Mouse (Mus musculus) forebrain, embryonic 16.5 days (tissue): ENCODE measurements around the gene Hs3st1. TPM values are rescaled to one million over a fixed set of nuclear protein-coding genes. Genes with fewer than 3 reads are reported as not detected.

Experiments
- ATAC-seq: fragments of 200-750 bp; cut with Nextera tagmentation; 2 replicates; pipeline ENCODE4 v1.8.0; 2017; ENCODE audit warnings: mild to moderate bottlenecking, moderate library complexity
- H3K27ac ChIP-seq: fragments of 300-500 bp; sonication (generic); 2 replicates; pipeline ENCODE4 v1.5.1; 2014; ENCODE audit warnings: low read length, control low read depth
- H3K27me3 ChIP-seq: fragments of 300-500 bp; sonication (generic); replicated peaks from 2 replicates; pipeline ENCODE4 v1.6.1; 2014; ENCODE audit warnings: low read length; ENCODE audit not compliant: control insufficient read depth, insufficient read depth
- H3K36me3 ChIP-seq: fragments of 300-500 bp; sonication (generic); 2 replicates; pipeline ENCODE4 v1.6.1; 2014; ENCODE audit not compliant: control insufficient read depth, insufficient read depth
- H3K4me1 ChIP-seq: fragments of 300-500 bp; sonication (generic); replicated peaks from 2 replicates; pipeline ENCODE4 v1.6.1; 2014; ENCODE audit warnings: low read length; ENCODE audit not compliant: control insufficient read depth, insufficient read depth
- H3K4me2 ChIP-seq: fragments of 300-500 bp; sonication (generic); 2 replicates; pipeline ENCODE4 v1.6.1; 2014; ENCODE audit warnings: mild to moderate bottlenecking, low read length, control low read depth
- H3K4me3 ChIP-seq: fragments of 300-500 bp; sonication (generic); replicated peaks from 2 replicates; pipeline ENCODE4 v1.5.1; 2014; ENCODE audit warnings: mild to moderate bottlenecking, low read length, control low read depth
- H3K9ac ChIP-seq: fragments of 300-500 bp; sonication (generic); replicated peaks from 2 replicates; pipeline ENCODE4 v1.6.1; 2014; ENCODE audit warnings: low read depth, low read length, control low read depth
- H3K9me3 ChIP-seq: fragments of 300-500 bp; sonication (generic); 2 replicates; pipeline ENCODE4 v1.6.1; 2016; ENCODE audit warnings: low read length; ENCODE audit not compliant: control insufficient read depth
- WGBS: fragments of 180-500 bp; shearing (Covaris S2); extraction: QIAGEN DNeasy Blood & Tissue Kit; methylation state at CpG from one replicate; pipeline ENCODE4 v1.1.7; 2014; 5-methylcytosine and 5-hydroxymethylcytosine counted together
- polyA plus RNA-seq: library from polyadenylated mRNA; unstranded; fragments of >200 nt; fragmentation: Nextera tagmentation; extraction: Ambion mirVana; gene quantifications from 2 replicates; pipeline ENCODE4 v1.2.1, GENCODE M21; 2015

Hs3st1 gene
- polyA plus RNA-seq, 1 experiment from 2014 or later = 51.1 TPM

- 86% methylated on average over 2 of the region's 2 CpGs for WGBS
- Histone ChIP-seq H3K27me3 (no peaks in the 10 kb centered on the region), H3K9ac (no peak overlapping the region), H3K4me2 (no peak overlapping the region), H3K9me3 (no peaks in the 10 kb centered on the region), H3K36me3 (peaks cover 5% of the 10 kb centered on the region), H3K4me3 (no peak overlapping the region), H3K4me1 (no peaks in the 10 kb centered on the region), H3K27ac (no peak overlapping the region)
- ATAC-seq = no peak
Observed at GRCm38 (mm10) chr5:39612240-39612639, 143.0 kb downstream of the Hs3st1 start.

GRCm38 (mm10) chr5:39608260-39608659 is 147.0 kb downstream of the Hs3st1 start:
- no peaks in the 10 kb centered on the region for H3K4me1 ChIP-seq
- H3K9me3 ChIP-seq = no peaks in the 10 kb centered on the region
- no peak overlapping the region for H3K9ac ChIP-seq
- H3K27me3 ChIP-seq = no peaks in the 10 kb centered on the region
- no peak overlapping the region for H3K4me2 ChIP-seq
- H3K27ac ChIP-seq = no peak overlapping the region
- no peak for ATAC-seq
- H3K36me3 ChIP-seq = no peaks in the 10 kb centered on the region; the same call in 1 of the 2 replicates
- 59% methylated on average over 1 of the region's 1 CpGs for WGBS
- no peak overlapping the region for H3K4me3 ChIP-seq

- Histone ChIP-seq H3K36me3 (no peaks in the 10 kb centered on the region), H3K4me3 (no peak overlapping the region), H3K27me3 (no peaks in the 10 kb centered on the region), H3K4me1 (no peaks in the 10 kb centered on the region), H3K9me3 (no peaks in the 10 kb centered on the region), H3K4me2 (no peak overlapping the region), H3K27ac (no peak overlapping the region), H3K9ac (no peak overlapping the region)
- ATAC-seq = no peak
- 51% methylated on average over 2 of the region's 2 CpGs for WGBS
Observed at GRCm38 (mm10) chr5:39594737-39595136, 160.5 kb downstream of the Hs3st1 start.
